Mouse (Mus musculus): ENCODE results near the gene Atp7b.

Gene Atp7b

GRCm38 (mm10) chr8:22059821-22060445 lies at the start of gene Atp7b:
Gene Atp7b, minus strand, starts transcription at chr8:22060305.
- peak; percentile 77 for DNase-seq

GRCm38 (mm10) chr8:22107020-22107419 lies 46.9 kb upstream of the Atp7b start:
- no peak for DNase-seq

GRCm38 (mm10) chr8:22091568-22091967 lies 31.5 kb upstream of the Atp7b start:
- DNase-seq, result no peak

- DNase-seq, result no peak
These were observed 29.1 kb upstream of the Atp7b start for GRCm38 (mm10) chr8:22089226-22089625.

GRCm38 (mm10) chr8:22079313-22080007 lies 19.4 kb upstream of the Atp7b start:
- DNase-seq, result no peak

- DNase-seq, result no peak
These were observed 1.0 kb upstream of the Atp7b start for GRCm38 (mm10) chr8:22061126-22061525.

GRCm38 (mm10) chr8:22060446-22060889 lies 363 bp upstream of the Atp7b start, which contains the start of gene Alg11:
Gene Alg11, plus strand, starts transcription at chr8:22060721.
- DNase-seq, result peak; percentile 92

GRCm38 (mm10) chr8:22059153-22059738 lies 859 bp downstream of the Atp7b start:
- DNase-seq, result no peak

GRCm38 (mm10) chr8:22058368-22058767 lies 1.7 kb downstream of the Atp7b start:
- DNase-seq, result no peak

GRCm38 (mm10) chr8:22056850-22057249 lies 3.3 kb downstream of the Atp7b start:
- no peak for DNase-seq

GRCm38 (mm10) chr8:22055492-22055877 lies 4.6 kb downstream of the Atp7b start:
- DNase-seq, result no peak

GRCm38 (mm10) chr8:22054674-22055491 lies 5.2 kb downstream of the Atp7b start:
- no peak for DNase-seq

- peak; percentile 67 for DNase-seq
These were observed 12.2 kb downstream of the Atp7b start for GRCm38 (mm10) chr8:22047699-22048464.

- DNase-seq, result no peak
These were observed 16.4 kb downstream of the Atp7b start for GRCm38 (mm10) chr8:22043706-22044105.

GRCm38 (mm10) chr8:22042515-22042914 lies 17.6 kb downstream of the Atp7b start:
- no peak for DNase-seq

GRCm38 (mm10) chr8:22040153-22040509 lies 20.0 kb downstream of the Atp7b start:
- no peak for DNase-seq

- peak; percentile 16 for DNase-seq
These were observed 20.5 kb downstream of the Atp7b start for GRCm38 (mm10) chr8:22039468-22040152.

GRCm38 (mm10) chr8:22037022-22037421 lies 23.1 kb downstream of the Atp7b start:
- peak; percentile 37 for DNase-seq

GRCm38 (mm10) chr8:22036137-22036536 lies 24.0 kb downstream of the Atp7b start:
- no peak for DNase-seq

GRCm38 (mm10) chr8:22030990-22031389 lies 29.1 kb downstream of the Atp7b start:
- DNase-seq, result no peak

- no peak for DNase-seq
These were observed 31.1 kb downstream of the Atp7b start for GRCm38 (mm10) chr8:22028973-22029372.

GRCm38 (mm10) chr8:22025241-22025640 lies 34.9 kb downstream of the Atp7b start:
- no peak for DNase-seq
